Mouse (Mus musculus): ENCODE measurements around the gene Fam83c. TPM values are rescaled to one million over a fixed set of nuclear protein-coding genes. Genes with fewer than 3 reads are reported as not detected.
"Not testable (repeated sequence)": the region's sequence is repeated elsewhere in the genome, so short reads cannot be mapped to it uniquely, and the experiment has no call there.

Gene Fam83c
- polyA plus RNA-seq, 1 experiment from 2014 or later: 0.82 TPM

DNA sequence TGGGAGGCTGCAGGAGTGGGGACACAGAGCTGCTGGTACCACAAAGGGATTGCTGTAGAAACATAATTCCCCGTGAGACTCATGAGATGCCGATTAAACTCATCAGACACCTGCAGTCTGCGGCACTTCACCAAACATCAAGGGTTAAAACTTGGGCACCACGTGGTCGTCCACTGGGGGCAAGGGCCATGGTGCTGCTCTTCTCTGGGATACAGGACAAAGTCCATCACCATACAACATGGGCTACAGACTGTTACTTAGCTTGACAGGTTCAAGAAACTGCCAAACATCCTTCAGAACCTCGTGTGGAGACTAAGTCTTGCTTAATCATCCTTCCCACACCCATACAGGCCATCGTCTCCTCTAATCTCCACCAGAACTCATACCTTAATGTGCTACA, 25.4 kb upstream of the Fam83c start:
- ATAC-seq (ENCODE audit: low FRiP score, low read depth): no peak
- Histone ChIP-seq H3K9me3 (no peaks in the 10 kb centered on the region), H3K27me3 (no peaks in the 10 kb centered on the region), H3K4me3 (no peak overlapping the region), H3K9ac (no peak overlapping the region), H3K4me2 (no peak overlapping the region), H3K36me3 (no peaks in the 10 kb centered on the region), H3K27ac (replicated peaks) (no peak overlapping the region), H3K4me1 (replicated peaks) (peaks cover 12% of the 10 kb centered on the region)
- 76% methylated on average over 7 of the region's 7 CpGs for WGBS

DNA sequence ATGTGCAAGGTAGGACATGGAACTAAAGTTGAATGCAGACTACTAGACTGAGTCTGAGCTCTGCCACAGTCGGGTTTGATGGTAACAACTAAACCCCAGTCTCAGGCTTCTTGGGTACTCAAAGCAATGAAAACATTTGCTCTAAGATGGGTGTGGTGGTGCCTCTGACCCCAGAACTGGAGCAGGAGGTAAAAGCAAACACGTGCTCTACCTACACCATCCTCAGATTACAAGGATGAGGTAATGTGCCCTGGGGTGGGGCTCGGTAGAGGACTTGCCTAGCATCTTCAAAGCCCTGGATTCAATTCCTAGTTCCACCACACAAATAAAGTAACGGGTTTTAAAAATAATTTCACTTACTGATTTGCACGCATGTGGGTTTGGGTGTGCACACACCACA, 17.9 kb upstream of the Fam83c start:
- H3K9me3 ChIP-seq: no peaks in the 10 kb centered on the region
- no peaks in the 10 kb centered on the region for H3K4me1 ChIP-seq (replicated peaks)
- no peak for ATAC-seq (ENCODE audit: low FRiP score, low read depth)
- no peak overlapping the region for H3K9ac ChIP-seq
- H3K27ac ChIP-seq (replicated peaks): no peak overlapping the region
- H3K27me3 ChIP-seq: no peaks in the 10 kb centered on the region
- WGBS: 91% methylated on average over 5 of the region's 5 CpGs
- H3K4me3 ChIP-seq: no peak overlapping the region
- H3K4me2 ChIP-seq: no peak overlapping the region
- peaks cover 20% of the 10 kb centered on the region; the same call in 1 of the 2 replicates for H3K36me3 ChIP-seq

- H3K4me2 ChIP-seq: no peak overlapping the region
- ATAC-seq (ENCODE audit: low FRiP score, low read depth): no peak
- H3K9me3 ChIP-seq: no peaks in the 10 kb centered on the region
- WGBS: 81% methylated on average over 7 of the region's 7 CpGs
- H3K4me3 ChIP-seq: no peak overlapping the region
- no peak overlapping the region for H3K27ac ChIP-seq (replicated peaks)
- H3K36me3 ChIP-seq: peaks cover 30% of the 10 kb centered on the region
- H3K27me3 ChIP-seq: no peaks in the 10 kb centered on the region
- H3K9ac ChIP-seq: no peak overlapping the region
- no peaks in the 10 kb centered on the region for H3K4me1 ChIP-seq (replicated peaks)
These were observed 15.5 kb upstream of the Fam83c start for GRCm38 (mm10) chr2:155850120-155850519.

DNA sequence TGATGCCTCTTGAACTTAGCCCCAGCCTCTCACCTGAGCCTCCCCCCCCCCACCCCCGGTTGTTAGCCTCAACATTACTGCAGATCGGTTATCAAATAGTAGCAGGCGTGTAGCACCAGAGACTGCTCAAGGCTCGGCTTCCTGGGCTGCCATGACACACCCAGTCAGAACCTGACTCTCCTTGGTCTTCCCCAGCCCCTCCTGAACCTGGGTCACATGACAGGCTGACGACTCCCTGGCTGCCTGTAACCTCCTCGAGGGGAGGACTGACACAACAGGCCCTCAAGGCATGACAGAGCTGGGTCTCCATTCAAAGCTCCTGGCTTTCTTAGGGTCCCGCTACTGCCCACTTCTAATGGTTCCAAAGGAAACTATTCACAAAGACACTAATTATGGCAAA, 14.8 kb upstream of the Fam83c start:
- 77% methylated on average over 7 of the region's 7 CpGs for WGBS
- Histone ChIP-seq H3K27me3 (no peaks in the 10 kb centered on the region), H3K4me2 (no peak overlapping the region), H3K4me1 (replicated peaks) (no peaks in the 10 kb centered on the region), H3K9ac (no peak overlapping the region), H3K36me3 (peaks cover 30% of the 10 kb centered on the region), H3K4me3 (no peak overlapping the region), H3K9me3 (no peaks in the 10 kb centered on the region), H3K27ac (replicated peaks) (no peak overlapping the region)
- ATAC-seq (ENCODE audit: low FRiP score, low read depth): no peak

DNA sequence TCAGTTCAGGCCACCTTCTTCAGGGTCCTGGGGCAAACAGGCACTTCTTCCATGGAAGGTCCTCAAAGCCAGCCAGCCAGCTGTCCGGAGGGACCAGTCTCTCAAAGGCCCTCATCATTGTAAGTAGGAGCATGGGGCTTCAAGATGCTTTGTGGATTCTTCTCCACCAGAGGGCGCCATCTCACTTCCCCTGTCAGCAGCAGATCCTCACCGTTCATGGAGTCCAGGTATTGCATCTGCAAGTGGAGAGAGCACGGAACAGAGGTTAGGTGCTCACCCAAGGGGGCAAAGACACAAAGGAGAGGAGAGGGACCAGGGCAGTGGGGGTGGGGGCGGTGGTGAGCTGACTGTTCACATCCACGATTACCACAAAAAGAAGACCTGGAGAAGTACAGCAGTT, 13.6 kb upstream of the Fam83c start:
- Histone ChIP-seq H3K4me3 (no peak overlapping the region), H3K27me3 (no peaks in the 10 kb centered on the region), H3K9ac (no peak overlapping the region), H3K36me3 (peaks cover 30% of the 10 kb centered on the region), H3K4me2 (no peak overlapping the region), H3K9me3 (no peaks in the 10 kb centered on the region), H3K27ac (replicated peaks) (no peak overlapping the region), H3K4me1 (replicated peaks) (no peaks in the 10 kb centered on the region)
- 41% methylated on average over 6 of the region's 6 CpGs for WGBS
- no peak for ATAC-seq (ENCODE audit: low FRiP score, low read depth)

- Histone ChIP-seq H3K4me2 (no peak overlapping the region), H3K27ac (replicated peaks) (no peak overlapping the region), H3K9ac (no peak overlapping the region), H3K4me3 (no peak overlapping the region), H3K9me3 (no peaks in the 10 kb centered on the region), H3K27me3 (no peaks in the 10 kb centered on the region), H3K4me1 (replicated peaks) (no peaks in the 10 kb centered on the region), H3K36me3 (peaks cover 30% of the 10 kb centered on the region)
- 90% methylated on average over 8 of the region's 8 CpGs for WGBS
- ATAC-seq (ENCODE audit: low FRiP score, low read depth): no peak
These were observed 12.3 kb upstream of the Fam83c start for GRCm38 (mm10) chr2:155846930-155847329.

- Histone ChIP-seq H3K36me3 (no peaks in the 10 kb centered on the region), H3K9ac (no peak overlapping the region), H3K27ac (replicated peaks) (no peak overlapping the region), H3K4me1 (replicated peaks) (no peaks in the 10 kb centered on the region), H3K4me2 (no peak overlapping the region), H3K27me3 (no peaks in the 10 kb centered on the region), H3K4me3 (no peak overlapping the region), H3K9me3 (no peaks in the 10 kb centered on the region)
- ATAC-seq (ENCODE audit: low FRiP score, low read depth): no peak
- WGBS: 88% methylated on average over 4 of the region's 4 CpGs
These were observed 4.3 kb upstream of the Fam83c start for GRCm38 (mm10) chr2:155838961-155839360.

DNA sequence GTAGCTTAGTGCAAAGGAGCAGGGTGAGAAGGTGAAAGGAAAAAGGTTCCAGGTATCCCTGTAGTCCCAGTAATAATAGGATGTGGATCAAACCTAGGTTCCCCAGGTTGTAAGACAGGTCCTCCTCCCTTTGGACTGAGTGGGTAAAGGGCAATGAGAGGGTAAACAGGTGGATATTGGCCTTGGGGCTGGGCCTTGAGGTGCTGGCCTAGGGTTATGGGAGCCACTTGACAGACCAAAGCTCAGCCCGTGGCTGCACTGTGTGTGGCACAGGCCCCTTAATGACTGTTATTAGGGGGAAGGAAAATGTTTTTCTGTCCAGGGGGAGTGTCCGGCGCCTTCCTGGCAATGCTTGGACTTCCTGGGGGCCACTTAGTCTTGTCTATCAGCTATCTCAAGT, 3.3 kb upstream of the Fam83c start:
- WGBS: 90% methylated on average over 3 of the region's 3 CpGs
- no peaks in the 10 kb centered on the region for H3K4me1 ChIP-seq (replicated peaks)
- H3K27ac ChIP-seq (replicated peaks): no peak overlapping the region
- no peak overlapping the region for H3K4me3 ChIP-seq
- no peaks in the 10 kb centered on the region for H3K27me3 ChIP-seq
- no peak overlapping the region for H3K9ac ChIP-seq
- no peak overlapping the region for H3K4me2 ChIP-seq
- ATAC-seq (ENCODE audit: low FRiP score, low read depth): no peak
- H3K36me3 ChIP-seq: no peaks in the 10 kb centered on the region
- H3K9me3 ChIP-seq: no peaks in the 10 kb centered on the region

GRCm38 (mm10) chr2:155832087-155832486, 2.6 kb downstream of the Fam83c start:
- H3K9ac ChIP-seq; H3K9me3 ChIP-seq; H3K36me3 ChIP-seq; H3K4me2 ChIP-seq; H3K27ac ChIP-seq (replicated peaks); H3K27me3 ChIP-seq; H3K4me3 ChIP-seq; ATAC-seq (ENCODE audit: low FRiP score, low read depth): not testable (repeated sequence)
- WGBS: 60% methylated on average over 1 of the region's 1 CpGs
- H3K4me1 ChIP-seq (replicated peaks): peaks cover 11% of the 10 kb centered on the region

DNA sequence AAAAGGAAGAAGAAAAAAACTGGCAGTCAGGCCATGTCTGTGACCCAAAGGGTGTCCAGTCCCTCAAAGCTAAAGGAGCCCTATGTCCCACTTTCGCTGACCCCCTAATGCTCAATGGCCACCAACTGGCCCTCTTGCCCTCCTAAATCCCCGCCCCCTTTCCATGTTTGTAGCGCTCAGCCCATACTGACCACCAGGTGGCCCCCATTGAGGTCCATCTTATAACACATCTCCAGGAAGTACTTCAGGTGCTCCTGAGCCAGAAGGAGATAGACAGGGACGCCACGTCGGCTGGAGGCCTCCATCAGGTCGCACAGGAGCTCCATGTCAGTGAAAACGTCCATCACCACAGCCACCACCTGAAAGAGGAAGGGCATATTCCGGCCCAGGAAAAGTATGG, 3.4 kb downstream of the Fam83c start:
- 66% methylated on average over 9 of the region's 9 CpGs for WGBS
- Histone ChIP-seq H3K27me3 (no peaks in the 10 kb centered on the region), H3K27ac (replicated peaks) (no peak overlapping the region), H3K9ac (no peak overlapping the region), H3K4me3 (no peak overlapping the region), H3K4me1 (replicated peaks) (peaks cover 12% of the 10 kb centered on the region), H3K9me3 (no peaks in the 10 kb centered on the region), H3K36me3 (no peaks in the 10 kb centered on the region), H3K4me2 (no peak overlapping the region)
- no peak for ATAC-seq (ENCODE audit: low FRiP score, low read depth)

- Histone ChIP-seq H3K36me3 (no peaks in the 10 kb centered on the region), H3K9ac (no peak overlapping the region), H3K9me3 (no peaks in the 10 kb centered on the region), H3K4me3 (no peak overlapping the region), H3K27ac (replicated peaks) (no peak overlapping the region), H3K27me3 (no peaks in the 10 kb centered on the region), H3K4me2 (no peak overlapping the region), H3K4me1 (replicated peaks) (peaks cover 15% of the 10 kb centered on the region)
- ATAC-seq (ENCODE audit: low FRiP score, low read depth): no peak
- 93% methylated on average over 8 of the region's 8 CpGs for WGBS
These were observed 3.8 kb downstream of the Fam83c start for GRCm38 (mm10) chr2:155830841-155831240.

- H3K4me3 ChIP-seq: peak within 1 kb of the TSS; percentile 88
- 1% methylated on average over 27 of the region's 27 CpGs for WGBS
- H3K9ac ChIP-seq: peak within 1 kb of the TSS; percentile 59
- H3K27ac ChIP-seq (replicated peaks): peak within 1 kb of the TSS; percentile 87
- ATAC-seq (ENCODE audit: low FRiP score, low read depth): peak; percentile 95
- no peaks in the 10 kb centered on the region for H3K9me3 ChIP-seq
- H3K27me3 ChIP-seq: no peaks in the 10 kb centered on the region
- H3K4me1 ChIP-seq (replicated peaks): peaks cover 25% of the 10 kb centered on the region
- peak within 1 kb of the TSS; percentile 91 for H3K4me2 ChIP-seq
- H3K36me3 ChIP-seq: peaks cover 15% of the 10 kb centered on the region
These were observed 7.8 kb downstream of the Fam83c start, which contains the start of gene Eif6 for GRCm38 (mm10) chr2:155826630-155827424. Gene Eif6 (minus strand): TSS chr2:155826925.

Data from hindbrain, embryonic 15.5 days (tissue).